Mouse (Mus musculus) ES-E14 (cell line): ENCODE measurements around the gene Ano6. TPM values are rescaled to one million over a fixed set of nuclear protein-coding genes. Genes with fewer than 3 reads are reported as not detected.

Experiments used
- DNase-seq: peaks from one replicate; pipeline ENCODE4 v3.0.0-alpha.2; 2013; ENCODE audit warnings: low read depth, low spot score
- H3K27ac ChIP-seq: 2 replicates; pipeline ENCODE4 v1.5.1; 2012; ENCODE audit warnings: low read depth, mild to moderate bottlenecking, low read length, moderate library complexity, mixed read lengths; ENCODE audit not compliant: poor library complexity, insufficient read depth, severe bottlenecking
- H3K36me3 ChIP-seq: 2 replicates; pipeline ENCODE4 v1.6.1; 2012; ENCODE audit warnings: mild to moderate bottlenecking, low read length, moderate library complexity, mixed read lengths; ENCODE audit not compliant: control insufficient read depth, poor library complexity, insufficient read depth, severe bottlenecking
- H3K4me1 ChIP-seq, 2 experiments: fragments of 150-350 bp in 1 of 2; sonication (generic) in 1 of 2; 2 replicates each; pipeline ENCODE4 v1.6.1; 2012; ENCODE audit warnings: low read length in 2 of 2, mild to moderate bottlenecking in 1 of 2, mixed read lengths in 1 of 2; ENCODE audit not compliant: control insufficient read depth in 2 of 2, insufficient read depth in 2 of 2, poor library complexity in 1 of 2
- H3K4me3 ChIP-seq, 2 experiments: fragments of 150-350 bp in 1 of 2; sonication (generic) in 1 of 2; 2 replicates each; pipeline ENCODE4 v1.5.1; 2012; ENCODE audit warnings: low read length in 2 of 2, low read depth in 1 of 2, mild to moderate bottlenecking in 1 of 2, mixed read lengths in 1 of 2; ENCODE audit not compliant: insufficient read depth in 1 of 2, poor library complexity in 1 of 2, severe bottlenecking in 1 of 2
- H3K9ac ChIP-seq: 2 replicates; pipeline ENCODE4 v1.6.1; 2012; ENCODE audit warnings: low read depth, mild to moderate bottlenecking, low read length, mixed read lengths; ENCODE audit not compliant: poor library complexity, insufficient read depth, severe bottlenecking
- H3K9me3 ChIP-seq: fragments of 150-350 bp; sonication (generic); 2 replicates; pipeline ENCODE4 v1.6.1; 2012; ENCODE audit warnings: low read depth, mild to moderate bottlenecking, low read length; ENCODE audit not compliant: control insufficient read depth, insufficient read depth
- CHD2 ChIP-seq: IDR thresholded peaks from 2 replicates; pipeline ENCODE4 v1.6.1; 2014; ENCODE audit warnings: mild to moderate bottlenecking, low read depth, low read length, inconsistent platforms
- HCFC1 ChIP-seq: IDR thresholded peaks from 2 replicates; pipeline ENCODE4 v1.6.1; 2012; ENCODE audit warnings: low read length, inconsistent platforms, borderline replicate concordance; ENCODE audit not compliant: insufficient read depth
- MAFK ChIP-seq: IDR thresholded peaks from 2 replicates; pipeline ENCODE4 v1.6.1; 2014; ENCODE audit warnings: mild to moderate bottlenecking, low read depth, low read length, inconsistent platforms; ENCODE audit not compliant: insufficient read depth
- ZC3H11A ChIP-seq: IDR thresholded peaks from 2 replicates; pipeline ENCODE4 v1.6.1; 2012; ENCODE audit warnings: low read depth, mild to moderate bottlenecking, inconsistent platforms, low read length, borderline replicate concordance
- ZNF384 ChIP-seq: IDR thresholded peaks from 2 replicates; pipeline ENCODE4 v1.6.1; 2012; ENCODE audit warnings: low read depth, low read length, inconsistent platforms
- in situ Hi-C, 2 experiments: fragments of 600-800 bp; cut with MboI; formaldehyde crosslinking; loops; one replicate each; pipeline ENCODE4 v1.15.1; 2025; ENCODE audit warnings: low sequenced_read_pairs in 2 of 2, inconsistent platforms in 1 of 2; ENCODE audit not compliant: unreplicated experiment in 2 of 2
- total RNA-seq: library from RNA; depleted of rRNA; stranded (reverse); fragments of 300-350 nt; gene quantifications from 2 replicates; pipeline ENCODE4 v1.2.3, GENCODE M21; 2012

Ano6 gene
- total RNA-seq, 1 experiment, result 48.6 TPM

DNA sequence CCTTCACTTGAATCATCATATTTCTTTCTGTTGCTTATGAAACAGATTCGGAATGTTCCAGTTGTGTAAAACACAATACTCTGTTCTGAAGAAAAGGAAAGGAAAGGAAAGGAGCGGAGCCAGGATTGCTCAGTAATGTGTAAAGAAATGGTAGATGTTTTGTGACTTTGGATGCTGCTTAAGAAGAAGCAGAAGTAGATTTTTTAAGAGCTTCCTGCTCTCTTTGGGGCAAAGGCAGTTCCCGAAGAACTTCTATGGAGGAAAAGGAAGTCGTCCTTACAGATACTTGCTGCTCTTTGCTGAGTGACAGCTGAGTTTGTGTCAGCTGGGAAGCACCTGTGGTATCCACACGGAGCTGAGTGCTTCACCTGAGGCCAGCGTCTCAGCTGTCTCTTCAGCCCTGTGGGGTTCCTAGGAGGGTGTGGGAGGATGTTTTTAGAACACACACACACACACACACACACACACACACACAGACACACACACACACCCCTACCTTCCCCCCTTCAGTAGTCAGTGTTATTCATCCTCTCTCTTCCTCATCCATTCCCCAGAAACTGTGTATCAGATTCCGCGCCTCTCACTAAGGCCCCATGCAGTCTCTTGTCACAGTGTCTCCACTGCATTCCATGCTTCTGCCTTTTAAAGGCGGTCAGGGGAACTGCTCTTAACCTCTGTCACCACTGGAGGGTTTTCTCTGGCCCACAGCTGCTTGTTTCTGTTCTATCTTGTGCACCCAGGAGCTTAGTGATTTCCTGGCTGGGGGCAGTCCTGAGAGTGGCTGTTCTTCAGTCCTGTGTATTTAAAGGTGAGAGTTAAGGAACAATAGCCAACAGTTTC lies 6.7 kb downstream of the Ano6 start:
- Histone ChIP-seq H3K27ac (no peak overlapping the region), H3K36me3 (peaks cover 2% of the 10 kb centered on the region; the same call in 1 of the 2 replicates), H3K9me3 (no peaks in the 10 kb centered on the region), H3K4me3 (no peak overlapping the region), H3K9ac (no peak overlapping the region), H3K4me1 (peaks cover 4 to 16% of the 10 kb centered on the region in 2 experiments; a peak in 3 of 4 replicates)
- TF ChIP-seq ZC3H11A (no peak), ZNF384 (no peak), CHD2 (no peak), HCFC1 (no peak), MAFK (no peak)
- in situ Hi-C loops, result no loop called here
- DNase-seq, result no peak

DNA sequence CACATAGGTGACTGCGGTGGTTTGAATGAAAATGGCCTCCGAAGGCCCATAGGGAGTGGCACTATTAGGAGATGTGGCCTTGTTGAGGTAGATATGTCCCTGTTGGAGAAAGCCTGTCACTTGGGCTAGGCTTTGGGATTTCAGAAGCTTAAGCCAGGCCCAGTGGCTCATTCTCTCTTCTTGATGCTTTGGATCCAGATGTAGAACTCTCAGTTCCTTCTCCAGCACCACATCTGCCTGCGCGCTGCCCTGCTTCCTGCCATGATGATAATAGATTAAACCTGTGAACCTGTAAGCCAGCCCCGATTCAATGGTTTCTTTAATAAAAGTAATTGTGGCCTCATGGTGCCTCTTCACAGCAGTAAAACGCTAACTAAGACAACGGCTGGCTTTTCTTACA lies 7.6 kb downstream of the Ano6 start:
- no peak overlapping the region for H3K4me3 ChIP-seq
- TF ChIP-seq ZNF384 (no peak), ZC3H11A (no peak), MAFK (no peak), HCFC1 (no peak), CHD2 (no peak)
- H3K4me1 ChIP-seq, result peaks cover 6 to 22% of the 10 kb centered on the region in 2 experiments; a peak in 3 of 4 replicates
- in situ Hi-C loops, result no loop called here
- no peak overlapping the region for H3K9ac ChIP-seq
- H3K27ac ChIP-seq, result no peak overlapping the region
- H3K9me3 ChIP-seq, result no peaks in the 10 kb centered on the region
- DNase-seq, result no peak
- H3K36me3 ChIP-seq, result peaks cover 2% of the 10 kb centered on the region; the same call in 1 of the 2 replicates

DNA sequence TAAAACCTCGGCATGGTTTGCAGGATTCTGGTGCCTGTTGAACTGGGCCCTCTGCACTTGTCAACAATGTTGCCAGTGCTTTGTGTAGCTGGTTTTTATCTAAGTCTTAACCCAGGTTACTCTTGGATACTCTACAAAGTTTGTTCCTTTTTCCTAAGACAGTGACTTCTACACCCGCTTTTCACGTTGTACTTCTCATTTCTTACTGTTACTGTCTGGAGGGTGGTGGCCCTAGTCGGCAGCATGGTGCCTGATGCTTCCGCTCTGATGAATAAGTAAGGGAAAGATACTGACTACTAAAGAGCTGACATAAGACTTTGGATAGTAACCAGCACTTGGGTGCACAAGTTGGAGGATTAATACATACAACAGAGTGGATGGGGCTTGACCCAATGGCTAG lies 9.0 kb downstream of the Ano6 start:
- Histone ChIP-seq H3K9me3 (no peaks in the 10 kb centered on the region), H3K27ac (no peak overlapping the region), H3K4me1 (peaks cover 13 to 25% of the 10 kb centered on the region in 2 experiments), H3K4me3 (no peak overlapping the region), H3K36me3 (peaks cover 2% of the 10 kb centered on the region; the same call in 1 of the 2 replicates), H3K9ac (no peak overlapping the region)
- in situ Hi-C loops, result no loop called here
- DNase-seq, result no peak
- TF ChIP-seq ZC3H11A (no peak), ZNF384 (no peak), MAFK (no peak), CHD2 (no peak), HCFC1 (no peak)

DNA sequence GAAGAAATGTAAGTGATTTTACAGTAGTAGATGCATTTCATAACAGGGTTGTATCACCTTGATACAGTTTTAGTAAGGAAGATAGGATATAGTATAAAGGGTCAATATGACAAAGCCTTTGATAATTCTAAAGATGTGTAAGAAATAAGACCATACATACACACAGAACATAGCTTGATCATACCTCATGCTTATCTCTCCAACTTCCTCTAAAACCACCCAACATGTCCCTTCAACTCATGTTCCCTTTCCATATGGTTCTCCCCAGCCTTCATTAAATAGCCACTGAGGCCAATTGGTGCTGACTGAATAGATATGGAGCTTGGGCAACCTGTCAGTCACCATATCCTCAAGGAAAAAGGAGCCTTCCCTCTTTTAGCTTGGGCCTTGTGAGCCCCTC lies 9.4 kb downstream of the Ano6 start:
- Histone ChIP-seq H3K27ac (no peak overlapping the region), H3K4me3 (no peak overlapping the region), H3K9me3 (no peaks in the 10 kb centered on the region), H3K4me1 (peaks cover 15 to 29% of the 10 kb centered on the region in 2 experiments), H3K36me3 (peaks cover 2% of the 10 kb centered on the region; the same call in 1 of the 2 replicates), H3K9ac (no peak overlapping the region)
- no peak for DNase-seq
- in situ Hi-C loops, result no loop called here
- no peak for TF ChIP-seq HCFC1
- no peak for TF ChIP-seq CHD2
- no peak for TF ChIP-seq ZC3H11A
- no peak for TF ChIP-seq MAFK
- TF ChIP-seq ZNF384, result no peak
